8 mouse cellular contexts compared by ENCODE assay signal in the genomic region with DNA sequence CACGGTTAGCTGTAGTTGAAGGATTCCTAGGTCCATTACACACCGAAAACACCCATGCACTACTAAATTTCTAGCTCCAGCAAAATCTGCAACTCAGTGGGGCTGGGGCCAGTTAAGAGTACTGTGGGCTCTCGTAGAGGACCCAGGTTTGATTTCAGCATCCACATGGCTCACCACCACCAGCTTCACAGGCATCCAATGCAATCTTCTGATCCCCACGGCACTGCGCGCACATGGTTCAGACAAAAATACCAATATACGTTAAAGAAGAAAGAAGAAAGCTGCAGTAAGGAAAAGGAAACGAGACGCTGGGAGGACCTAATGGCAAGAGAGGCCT. TPM values are rescaled to one million over a fixed set of nuclear protein-coding genes. Genes with fewer than 3 reads are reported as not detected.
DNase-seq lines count a peak whose midpoint lies in the region; ATAC-seq and TF ChIP-seq lines count a peak whose summit lies in the region.

No protein-coding gene starts in this region.

- no peak for DNase-seq in neural tube, embryonic 11.5 days (ENCODE audit: low spot score)
- no peak for DNase-seq in neural tube, embryonic 10.5 days (ENCODE audit: extremely low spot score, low spot score)
- peak; percentile 16 for DNase-seq in limb, embryonic 14.5 days (ENCODE audit: low spot score)
- DNase-seq in spleen, adult 12 weeks (ENCODE audit: low spot score): no peak
- no peak for DNase-seq in right cerebral cortex, postnatal 25 days
- no peak for DNase-seq in lung, postnatal 10 days

- peaks cover 14% of the 10 kb centered on the region for H3K36me3 ChIP-seq in neural tube, embryonic 11.5 days (ENCODE audit: control insufficient read depth, insufficient read depth, low read length)
- peaks cover 57% of the 10 kb centered on the region for H3K36me3 ChIP-seq in erythroblast, embryonic 14.5 days (ENCODE audit: control insufficient read depth)
- peaks cover 42% of the 10 kb centered on the region for H3K36me3 ChIP-seq in limb, embryonic 14.5 days (ENCODE audit: control insufficient read depth, insufficient read depth, low read length)
- peaks cover 19% of the 10 kb centered on the region for H3K36me3 ChIP-seq in small intestine, adult 2 months (ENCODE audit: control insufficient read depth, insufficient read depth, low read length)

- TF ChIP-seq CTCF in small intestine, adult 2 months (IDR thresholded peaks at IDR 0.05; ENCODE audit: extremely low read depth, insufficient read length, insufficient replicate concordance, low read depth, low read length): no peak

- H3K9me3 ChIP-seq in neural tube, embryonic 11.5 days (ENCODE audit: control insufficient read depth, low read length): no peaks in the 10 kb centered on the region
- no peaks in the 10 kb centered on the region for H3K9me3 ChIP-seq in erythroblast, embryonic 14.5 days (ENCODE audit: control insufficient read depth, low read length)
- H3K9me3 ChIP-seq in limb, embryonic 14.5 days (ENCODE audit: control insufficient read depth, low read length): no peaks in the 10 kb centered on the region

- peak overlapping the region; percentile 69 for H3K9ac ChIP-seq in neural tube, embryonic 11.5 days (ENCODE audit: low read length)
- H3K9ac ChIP-seq in limb, embryonic 14.5 days (ENCODE audit: low read depth, low read length, severe bottlenecking): peak overlapping the region; percentile 68

- H3K4me3 ChIP-seq in neural tube, embryonic 11.5 days (ENCODE audit: low read depth, low read length): peak overlapping the region; percentile 79
- H3K4me3 ChIP-seq in erythroblast, embryonic 14.5 days (replicated peaks): peak overlapping the region; percentile 91
- peak overlapping the region; percentile 74 for H3K4me3 ChIP-seq in limb, embryonic 14.5 days (replicated peaks; ENCODE audit: low read length)
- peak overlapping the region; percentile 79 for H3K4me3 ChIP-seq in small intestine, adult 2 months (ENCODE audit: low read depth, low read length)

- ATAC-seq in neural tube, embryonic 11.5 days (ENCODE audit: insufficient read depth, low FRiP score, low TSS enrichment): peak; percentile 40
- ATAC-seq in limb, embryonic 14.5 days (ENCODE audit: low FRiP score, low read depth): peak; percentile 24

- peaks cover 14% of the 10 kb centered on the region; the same call in 1 of the 2 replicates for H3K4me1 ChIP-seq in neural tube, embryonic 11.5 days (ENCODE audit: control insufficient read depth, insufficient read depth, low read length)
- peaks cover 74% of the 10 kb centered on the region for H3K4me1 ChIP-seq in erythroblast, embryonic 14.5 days (ENCODE audit: control insufficient read depth)
- H3K4me1 ChIP-seq in limb, embryonic 14.5 days (ENCODE audit: control insufficient read depth, insufficient read depth, low read length): peaks cover 13% of the 10 kb centered on the region
- peaks cover 6% of the 10 kb centered on the region; the same call in 1 of the 2 replicates for H3K4me1 ChIP-seq in small intestine, adult 2 months (ENCODE audit: control insufficient read depth, insufficient read depth, insufficient read length, low read length)

- no peak for TF ChIP-seq POLR2A in limb, embryonic 14.5 days (IDR thresholded peaks at IDR 0.05; ENCODE audit: borderline replicate concordance, extremely low read depth, insufficient read depth, insufficient read length)
- no peak for TF ChIP-seq POLR2A in small intestine, adult 2 months (IDR thresholded peaks at IDR 0.05; ENCODE audit: low read depth, low read length)

- H3K27me3 ChIP-seq in neural tube, embryonic 11.5 days (ENCODE audit: control insufficient read depth, insufficient read depth, low read length): no peaks in the 10 kb centered on the region
- H3K27me3 ChIP-seq in erythroblast, embryonic 14.5 days (ENCODE audit: control insufficient read depth): no peaks in the 10 kb centered on the region
- no peaks in the 10 kb centered on the region for H3K27me3 ChIP-seq in limb, embryonic 14.5 days (ENCODE audit: control insufficient read depth, insufficient read depth, low read length)
- H3K27me3 ChIP-seq in small intestine, adult 2 months (ENCODE audit: control insufficient read depth, insufficient read depth, low read length): no peaks in the 10 kb centered on the region

- 0% methylated on average over 9 of the region's 9 CpGs for WGBS in neural tube, embryonic 11.5 days
- under 1% methylated on average over 9 of the region's 9 CpGs for WGBS in limb, embryonic 14.5 days
- under 1% methylated on average over 9 of the region's 9 CpGs for WGBS in small intestine, adult 2 months

- H3K4me2 ChIP-seq in neural tube, embryonic 11.5 days (ENCODE audit: low read depth): peak overlapping the region; percentile 98
- H3K4me2 ChIP-seq in limb, embryonic 14.5 days (replicated peaks; ENCODE audit: low read depth, low read length, severe bottlenecking): peak overlapping the region; percentile 88

- H3K27ac ChIP-seq in neural tube, embryonic 11.5 days (ENCODE audit: low read depth, low read length): peak overlapping the region; percentile 98
- H3K27ac ChIP-seq in limb, embryonic 14.5 days (replicated peaks; ENCODE audit: low read depth, low read length): peak overlapping the region; percentile 98
- H3K27ac ChIP-seq in small intestine, adult 2 months (ENCODE audit: insufficient read depth, low read depth, low read length): peak overlapping the region; percentile 84

RNA-seq across cellular contexts. Expression of a gene that starts 0.4 kb away (rescaled TPM):
- polyA plus RNA-seq in neural tube, embryonic 11.5 days (2014; fragmentation: Nextera tagmentation; extraction: Ambion mirVana): 16.3 and 19.7 TPM in 2 replicates
- polyA plus RNA-seq in erythroblast, embryonic 14.5 days (2012): 1.7 and 1.8 TPM in 2 replicates
- polyA plus RNA-seq in limb, embryonic 14.5 days (2012; rRNA removed): 89.9 and 112 TPM in 2 replicates
- 16.9 and 18.0 TPM in 2 replicates for polyA plus RNA-seq in limb, embryonic 14.5 days (2014; fragmentation: Nextera tagmentation; extraction: Ambion mirVana)
- polyA plus RNA-seq in small intestine, adult 2 months (2012; rRNA removed): 19.8 and 32.0 TPM in 2 replicates

RNA-seq across cellular contexts. Expression of a gene that starts 9.7 kb away (rescaled TPM):
- 158 and 170 TPM in 2 replicates for polyA plus RNA-seq in neural tube, embryonic 11.5 days (2014; fragmentation: Nextera tagmentation; extraction: Ambion mirVana)
- polyA plus RNA-seq in erythroblast, embryonic 14.5 days (2012): 77.0 and 92.3 TPM in 2 replicates
- 163 and 168 TPM in 2 replicates for polyA plus RNA-seq in limb, embryonic 14.5 days (2012; rRNA removed)
- polyA plus RNA-seq in limb, embryonic 14.5 days (2014; fragmentation: Nextera tagmentation; extraction: Ambion mirVana): 135 and 156 TPM in 2 replicates
- 82.6 and 135 TPM in 2 replicates for polyA plus RNA-seq in small intestine, adult 2 months (2012; rRNA removed)

RNA-seq across cellular contexts. Expression of a gene that starts 11.3 kb away (rescaled TPM):
- 129 and 130 TPM in 2 replicates for polyA plus RNA-seq in neural tube, embryonic 11.5 days (2014; fragmentation: Nextera tagmentation; extraction: Ambion mirVana)
- 18.6 and 31.0 TPM in 2 replicates for polyA plus RNA-seq in erythroblast, embryonic 14.5 days (2012)
- 173 and 207 TPM in 2 replicates for polyA plus RNA-seq in limb, embryonic 14.5 days (2012; rRNA removed)
- 95.0 and 98.0 TPM in 2 replicates for polyA plus RNA-seq in limb, embryonic 14.5 days (2014; fragmentation: Nextera tagmentation; extraction: Ambion mirVana)
- 71.8 and 128 TPM in 2 replicates for polyA plus RNA-seq in small intestine, adult 2 months (2012; rRNA removed)

RNA-seq across cellular contexts. Expression of a gene that starts 22.0 kb away (rescaled TPM):
- polyA plus RNA-seq in neural tube, embryonic 11.5 days (2014; fragmentation: Nextera tagmentation; extraction: Ambion mirVana): not detected in 2 replicates
- not detected in 2 replicates for polyA plus RNA-seq in erythroblast, embryonic 14.5 days (2012)
- 0.08 and 0.15 TPM in 2 replicates for polyA plus RNA-seq in limb, embryonic 14.5 days (2012; rRNA removed)
- not detected in 2 replicates for polyA plus RNA-seq in limb, embryonic 14.5 days (2014; fragmentation: Nextera tagmentation; extraction: Ambion mirVana)
- polyA plus RNA-seq in small intestine, adult 2 months (2012; rRNA removed): 0.33 TPM in 1 of 2 replicates, not detected in the other

RNA-seq across cellular contexts. Expression of a gene that starts 23.5 kb away (rescaled TPM):
- 25.0 and 25.8 TPM in 2 replicates for polyA plus RNA-seq in neural tube, embryonic 11.5 days (2014; fragmentation: Nextera tagmentation; extraction: Ambion mirVana)
- 0.54 and 0.63 TPM in 2 replicates for polyA plus RNA-seq in erythroblast, embryonic 14.5 days (2012)
- 51.0 and 73.3 TPM in 2 replicates for polyA plus RNA-seq in limb, embryonic 14.5 days (2012; rRNA removed)
- 28.6 and 30.5 TPM in 2 replicates for polyA plus RNA-seq in limb, embryonic 14.5 days (2014; fragmentation: Nextera tagmentation; extraction: Ambion mirVana)
- 36.4 and 52.5 TPM in 2 replicates for polyA plus RNA-seq in small intestine, adult 2 months (2012; rRNA removed)
